Mouse (Mus musculus): ENCODE data around the gene Trpv2. TPM values are rescaled to one million over a fixed set of nuclear protein-coding genes. Genes with fewer than 3 reads are reported as not detected.

The Trpv2 gene
- total and polyA plus RNA-seq, 3 experiments: 39.2 to 58.7 (median 46.2) TPM

GRCm38 (mm10) chr11:62550727-62551225 lies 23.5 kb upstream of the Trpv2 start, which contains the start of gene Ubb:
Gene Ubb (plus strand): TSS chr11:62551171.
- peak; percentile 92 for TF ChIP-seq MXI1 (IDR thresholded peaks at IDR 0.05; ENCODE audit: low read depth, low read length)
- TF ChIP-seq CHD2 (IDR thresholded peaks at IDR 0.05; ENCODE audit: low read length): peak; percentile 54; the same call in 1 of the 2 replicates
- TF ChIP-seq POLR2A (IDR thresholded peaks at IDR 0.05; ENCODE audit: low read depth, low read length): peak; percentile 41; the same call in 1 of the 2 replicates
- 0 out of 2 replicates have a peak, but pooled peaks have one; percentile 72 for TF ChIP-seq TCF12 (IDR thresholded peaks at IDR 0.05; ENCODE audit: low read depth, low read length)
- TF ChIP-seq CTCF (conservative IDR thresholded peaks at IDR 0.05 in 1 of 2, IDR thresholded peaks at IDR 0.05 in 1 of 2; ENCODE audit: low read depth in 2 of 2, low read length in 2 of 2): no peak
- TF ChIP-seq JUN (IDR thresholded peaks at IDR 0.05; ENCODE audit: insufficient read depth, low read depth, low read length): no peak
- TF ChIP-seq EP300 (IDR thresholded peaks at IDR 0.05; ENCODE audit: low read length): no peak
- no peak for TF ChIP-seq MAZ (IDR thresholded peaks at IDR 0.05; ENCODE audit: low read depth, low read length)
- no peak for TF ChIP-seq ZC3H11A (IDR thresholded peaks at IDR 0.05; ENCODE audit: low read depth, low read length)
- no peak for TF ChIP-seq PAX5 (IDR thresholded peaks at IDR 0.05; ENCODE audit: low read length)
- TF ChIP-seq KAT2A (IDR thresholded peaks at IDR 0.05; ENCODE audit: insufficient replicate concordance, low read length): no peak
- TF ChIP-seq ZKSCAN1 (IDR thresholded peaks at IDR 0.05; ENCODE audit: borderline replicate concordance, low read depth, low read length): no peak
- TF ChIP-seq USF2 (conservative IDR thresholded peaks at IDR 0.05; ENCODE audit: low read depth, low read length): no peak
- no peak for TF ChIP-seq JUND (conservative IDR thresholded peaks at IDR 0.05; ENCODE audit: low read depth, low read length)
- TF ChIP-seq ZMIZ1 (IDR thresholded peaks at IDR 0.05; ENCODE audit: low read depth, low read length): peak; percentile 60; the same call in 1 of the 2 replicates
- TF ChIP-seq ELF1 (IDR thresholded peaks at IDR 0.05; ENCODE audit: low read depth, low read length): peak; percentile 86
- peak; percentile 92; the same call in 1 of the 2 replicates for TF ChIP-seq E2F4 (IDR thresholded peaks at IDR 0.05; ENCODE audit: insufficient replicate concordance, low read depth, low read length)
- TF ChIP-seq MAX (IDR thresholded peaks at IDR 0.05; ENCODE audit: low read length): no peak; the same call in 1 of the 2 replicates
- no peak for TF ChIP-seq CHD1 (IDR thresholded peaks at IDR 0.05; ENCODE audit: low read depth, low read length)
- TF ChIP-seq RAD21 (IDR thresholded peaks at IDR 0.05; ENCODE audit: low read depth, low read length): no peak
- TF ChIP-seq HCFC1 (IDR thresholded peaks at IDR 0.05; ENCODE audit: low read depth, low read length): no peak
- no peak for TF ChIP-seq GABPA (IDR thresholded peaks at IDR 0.05; ENCODE audit: insufficient replicate concordance, low read depth, low read length)
- 0 out of 2 replicates have a peak, but pooled peaks have one; percentile 28 for TF ChIP-seq ETS1 (conservative IDR thresholded peaks at IDR 0.05; ENCODE audit: low read depth, low read length)
- no peak; the same call in 1 of the 2 replicates for TF ChIP-seq RCOR1 (conservative IDR thresholded peaks at IDR 0.05; ENCODE audit: low read depth, low read length)
- TF ChIP-seq SMC3 (IDR thresholded peaks at IDR 0.05; ENCODE audit: low read depth, low read length): no peak
- peak; percentile 33; the same call in 1 of the 2 replicates for TF ChIP-seq MEF2A (IDR thresholded peaks at IDR 0.05; ENCODE audit: borderline replicate concordance, low read depth, low read length)
- peak; percentile 83; the same call in 1 of the 2 replicates for TF ChIP-seq SIN3A (IDR thresholded peaks at IDR 0.05; ENCODE audit: low read length)
- peak; percentile 86; the same call in 1 of the 2 replicates for TF ChIP-seq POLR2AphosphoS2 (IDR thresholded peaks at IDR 0.05; ENCODE audit: low read depth, low read length)
- TF ChIP-seq MAFK (IDR thresholded peaks at IDR 0.05; ENCODE audit: insufficient replicate concordance, low read length): no peak
- TF ChIP-seq NELFE (IDR thresholded peaks at IDR 0.05; ENCODE audit: low read depth, low read length): peak; percentile 70; the same call in 1 of the 2 replicates
- TF ChIP-seq TBP (conservative IDR thresholded peaks at IDR 0.05; ENCODE audit: low read depth, low read length): no peak
- peak; percentile 54 for TF ChIP-seq BHLHE40 (IDR thresholded peaks at IDR 0.05; ENCODE audit: low read depth, low read length)
- peak; percentile 98 for TF ChIP-seq NRF1 (IDR thresholded peaks at IDR 0.05; ENCODE audit: low read depth, low read length)
- no peak for TF ChIP-seq USF1 (IDR thresholded peaks at IDR 0.05; ENCODE audit: low read depth, low read length)
- no peak for TF ChIP-seq ZNF384 (IDR thresholded peaks at IDR 0.05; ENCODE audit: low read depth, low read length)
- TF ChIP-seq IRF4 (IDR thresholded peaks at IDR 0.05; ENCODE audit: low read depth, low read length): no peak; the same call in none of the 2 replicates
- peak; percentile 70 for TF ChIP-seq MYC (IDR thresholded peaks at IDR 0.05; ENCODE audit: low read depth, low read length)
- TF ChIP-seq UBTF (IDR thresholded peaks at IDR 0.05; ENCODE audit: low read depth, low read length): 0 out of 2 replicates have a peak, but pooled peaks have one; percentile 65
- H3K27me3 ChIP-seq (replicated peaks): no peaks in the 10 kb centered on the region
- peak within 1 kb of the TSS; percentile 84 for H3K27ac ChIP-seq (ENCODE audit: insufficient read depth, low read depth)
- dilution Hi-C loops (cut with MboI; ENCODE audit: extremely low pct_ligation_motif_present, extremely low pct_unique_long_range_greater_than_20kb, low sequenced_read_pairs) (no loop called here), in situ Hi-C loops (cut with MboI; ENCODE audit: low pct_ligation_motif_present, low pct_unique_long_range_greater_than_20kb, low sequenced_read_pairs) (no loop called here)
- H3K9me3 ChIP-seq (replicated peaks; ENCODE audit: low read length): no peaks in the 10 kb centered on the region
- H3K36me3 ChIP-seq (replicated peaks in 1 of 2; ENCODE audit: control insufficient read depth in 1 of 2, insufficient read depth in 1 of 2, low read length in 1 of 2): peaks cover 18 to 30% of the 10 kb centered on the region in 2 experiments
- DNase-seq (ENCODE audit: extremely low read depth): peak; percentile 100
- H3K4me1 ChIP-seq (ENCODE audit: control insufficient read depth in 1 of 2, insufficient read depth in 2 of 2): peaks cover 5 to 35% of the 10 kb centered on the region in 2 experiments
- peak within 1 kb of the TSS; percentile 55 for H3K4me2 ChIP-seq (ENCODE audit: insufficient read depth, low read depth, poor library complexity, severe bottlenecking)
- peaks cover 31% of the 10 kb centered on the region for H3K79me2 ChIP-seq (replicated peaks; ENCODE audit: control insufficient read depth, extremely low read depth, insufficient read depth, poor library complexity, severe bottlenecking)
- H3K9ac ChIP-seq (ENCODE audit: insufficient read depth, low read depth): peak within 1 kb of the TSS; percentile 99
- peak within 1 kb of the TSS; percentile 76 to 90 (median 77) for H3K4me3 ChIP-seq (replicated peaks in 1 of 3; ENCODE audit: low read depth in 2 of 3, low read length in 2 of 3, poor library complexity in 1 of 3)

Data from CH12.LX (cell line).